Mouse (Mus musculus): Measurements from ENCODE around the gene Rapgef2.

The Rapgef2 gene

DNA sequence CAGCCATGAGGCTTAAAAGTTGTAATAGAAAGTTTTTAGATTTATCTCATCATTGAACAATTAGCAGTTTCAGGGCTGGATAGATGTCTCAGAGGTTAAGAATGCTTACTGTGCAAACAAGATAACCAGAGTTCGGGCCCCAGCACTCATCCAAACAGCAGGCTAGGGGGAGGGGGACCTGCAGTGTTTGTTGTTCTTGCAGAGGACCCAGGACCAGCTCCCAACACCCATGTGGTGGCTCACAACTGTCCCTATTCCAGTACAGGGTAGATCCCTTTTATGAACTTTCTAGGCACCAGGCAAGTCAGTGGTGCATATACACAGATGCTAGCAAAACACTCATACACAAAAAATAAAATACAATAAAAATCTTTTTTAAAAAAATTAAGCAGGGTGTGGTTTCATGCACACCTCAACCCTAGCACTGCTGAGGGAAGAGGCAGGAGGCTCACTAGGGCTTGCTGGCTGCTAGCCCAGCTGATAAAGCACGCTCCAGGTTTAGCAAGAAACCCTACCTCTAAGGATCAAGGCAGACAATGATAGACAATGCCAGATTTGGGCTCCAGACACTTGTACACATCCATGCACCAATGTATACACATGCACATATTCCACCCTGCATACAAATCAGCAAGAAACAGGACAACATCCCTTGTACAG lies 118.0 kb downstream of the Rapgef2 start:
- no peak for DNase-seq (ENCODE audit: low read depth)

DNA sequence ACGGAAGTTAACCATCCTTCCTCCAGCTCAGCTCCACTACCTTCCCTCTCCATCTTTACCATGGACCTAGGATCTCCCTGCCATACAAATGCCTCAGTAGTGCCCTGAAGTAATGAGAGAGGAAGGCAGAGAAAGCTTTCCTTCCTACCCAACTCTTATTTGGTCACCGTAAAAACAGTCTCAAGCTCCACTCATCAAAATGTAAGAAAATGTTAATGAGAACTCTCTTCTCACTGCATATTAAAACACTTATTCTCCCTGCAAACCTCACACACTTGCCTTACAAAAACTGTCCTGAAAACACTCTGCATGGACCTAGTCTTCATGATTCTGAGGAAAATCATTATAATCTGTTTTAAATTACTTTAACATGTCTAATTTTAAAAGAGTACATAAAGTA lies 118.7 kb downstream of the Rapgef2 start:
- DNase-seq (ENCODE audit: low read depth), result no peak

DNA sequence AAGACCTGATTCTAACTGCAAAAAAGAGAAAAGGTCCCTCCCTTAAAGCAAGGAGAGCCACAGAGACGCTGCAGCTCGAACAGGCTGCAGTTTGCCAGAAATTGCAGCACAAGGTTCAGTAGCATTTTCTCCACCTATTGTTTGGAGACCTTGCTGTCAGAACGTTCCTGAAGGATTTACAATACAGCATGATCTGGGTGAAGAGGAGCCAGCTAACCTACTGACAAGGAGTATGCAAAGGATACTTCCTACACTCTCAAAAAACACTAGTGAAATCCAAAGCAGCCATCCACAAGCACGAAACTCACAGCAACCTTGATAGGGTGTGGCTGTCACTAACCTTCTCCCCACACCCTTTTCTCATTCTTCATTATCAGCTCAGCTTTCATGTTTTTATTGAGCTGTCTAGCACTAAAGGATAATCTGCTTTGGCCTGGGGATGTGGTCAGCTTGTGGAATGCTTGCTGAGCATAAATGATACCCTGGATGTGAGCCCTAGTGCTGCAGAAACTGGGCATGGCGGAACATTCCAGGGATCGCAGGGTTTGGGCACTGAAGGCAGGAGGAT lies 124.4 kb downstream of the Rapgef2 start:
- no peak for DNase-seq (ENCODE audit: low read depth)

DNA sequence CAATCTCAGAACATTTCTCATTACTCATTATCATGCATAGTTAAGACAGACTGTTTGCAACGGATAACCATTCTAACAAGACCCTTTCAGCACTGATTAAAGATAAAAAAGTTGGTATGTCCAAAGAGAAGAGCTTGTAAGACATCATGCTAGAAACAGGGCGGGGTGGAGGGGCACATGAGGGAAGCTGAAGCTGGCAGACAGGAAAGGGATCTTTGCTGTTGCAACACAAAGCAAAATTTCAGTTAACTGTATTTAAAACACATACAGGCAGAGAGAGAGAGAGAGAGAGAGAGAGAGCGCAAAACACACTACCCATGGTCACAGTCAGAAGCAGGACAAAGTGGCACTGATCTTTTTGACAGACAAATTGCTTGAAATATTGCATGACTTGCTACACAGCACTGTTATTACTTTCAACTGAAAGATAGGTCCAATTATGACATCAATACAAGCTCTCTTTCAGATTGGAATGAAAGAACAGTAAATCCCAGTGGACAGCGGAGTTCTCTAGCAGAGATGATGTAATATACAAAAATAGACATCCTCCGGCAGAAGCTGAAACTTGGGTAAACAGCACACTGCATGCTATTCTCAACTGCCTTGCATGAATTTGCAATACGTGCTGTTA lies 125.1 kb downstream of the Rapgef2 start:
- peak; percentile 74 for DNase-seq (ENCODE audit: low read depth)

- DNase-seq (ENCODE audit: low read depth), result peak; percentile 41
Observed at GRCm38 (mm10) chr3:79158254-79158653, 128.1 kb downstream of the Rapgef2 start.

DNA sequence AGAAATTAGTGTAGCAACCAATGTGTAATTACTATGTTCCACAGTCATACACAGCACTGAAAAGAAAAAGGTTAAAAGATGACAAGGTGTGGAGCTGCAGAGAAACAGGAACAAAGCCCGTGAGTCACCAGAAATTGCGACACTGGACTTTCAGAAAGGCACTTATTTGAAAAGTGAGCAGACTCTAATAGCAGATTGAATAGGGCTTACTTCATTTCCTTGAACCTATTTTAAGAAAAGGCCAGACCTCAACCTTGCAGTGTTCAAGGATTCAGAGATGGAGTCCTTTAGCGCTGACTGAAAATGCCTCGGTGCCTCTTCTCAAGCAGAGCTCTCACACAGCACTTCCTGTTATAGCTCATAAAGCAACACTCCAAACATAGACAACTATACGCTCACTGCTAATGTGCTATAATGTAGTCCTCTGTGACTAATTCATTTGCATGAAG lies 133.3 kb downstream of the Rapgef2 start:
- DNase-seq (ENCODE audit: low read depth), result peak; percentile 74

GRCm38 (mm10) chr3:79145407-79146055 lies 140.8 kb downstream of the Rapgef2 start:
- DNase-seq (ENCODE audit: low read depth), result peak; percentile 28

DNA sequence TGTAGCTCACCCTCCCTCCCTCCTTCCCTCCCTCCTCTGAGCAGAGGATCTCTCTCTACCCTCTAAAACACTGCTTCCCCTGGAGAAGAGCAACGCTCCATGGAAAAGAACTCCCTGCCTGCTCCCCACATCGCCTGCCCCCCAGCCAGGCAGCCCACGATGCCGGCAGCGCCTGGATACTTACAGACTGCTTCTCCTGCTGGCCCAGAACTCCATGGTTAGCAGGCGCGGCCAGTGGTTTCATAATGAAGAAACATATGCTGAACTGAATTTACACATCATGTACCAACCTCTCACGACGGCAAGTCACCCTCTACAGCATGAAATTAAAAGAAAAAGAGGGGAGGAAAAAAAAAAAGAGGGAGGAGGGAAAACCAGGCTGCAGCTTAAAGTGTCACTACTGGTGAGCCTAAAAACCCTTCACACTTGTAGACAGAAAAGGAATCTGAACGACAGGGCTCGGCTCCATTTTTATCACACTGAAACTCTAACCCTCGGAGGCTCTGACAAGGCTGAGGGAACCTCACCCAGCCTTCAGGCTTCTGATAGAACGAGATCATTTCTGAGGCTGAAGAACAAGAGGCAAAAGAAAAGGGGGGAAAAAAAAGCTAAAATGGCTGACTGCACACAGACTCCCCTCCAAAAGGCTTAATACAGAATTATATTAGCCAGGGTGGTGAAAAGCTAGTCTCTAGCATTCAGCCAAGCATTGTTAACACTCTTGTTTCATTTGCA lies 141.5 kb downstream of the Rapgef2 start:
- peak; percentile 66 for DNase-seq (ENCODE audit: low read depth)

GRCm38 (mm10) chr3:79144085-79144484 lies 142.2 kb downstream of the Rapgef2 start:
- peak; percentile 17 for DNase-seq (ENCODE audit: low read depth)

- no peak for DNase-seq (ENCODE audit: low read depth)
Observed at GRCm38 (mm10) chr3:79139245-79139644, 147.1 kb downstream of the Rapgef2 start.

- no peak for DNase-seq (ENCODE audit: low read depth)
Observed at GRCm38 (mm10) chr3:79138601-79139000, 147.7 kb downstream of the Rapgef2 start.

DNA sequence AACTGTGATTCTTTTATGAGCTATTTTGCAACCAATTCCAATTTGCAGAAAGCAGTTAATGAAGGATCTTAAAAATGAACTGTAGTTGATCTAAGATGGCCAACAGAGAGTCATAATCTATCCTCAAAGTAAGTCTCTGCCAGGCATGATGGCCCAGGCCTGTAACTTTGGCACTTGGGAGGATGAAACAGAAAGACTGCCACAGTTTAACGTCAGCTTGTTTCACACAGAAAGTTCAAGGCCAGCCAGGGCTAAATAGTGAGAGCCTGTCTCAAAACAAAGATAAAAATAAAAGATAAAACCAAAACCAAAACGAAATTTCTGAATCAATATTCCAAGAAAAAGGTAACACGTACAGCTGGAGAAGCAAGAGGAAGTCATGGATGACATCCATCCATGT lies 155.3 kb downstream of the Rapgef2 start:
- no peak for DNase-seq (ENCODE audit: low read depth)

GRCm38 (mm10) chr3:79129044-79129600 lies 157.2 kb downstream of the Rapgef2 start:
- peak; percentile 69 for DNase-seq (ENCODE audit: low read depth)

DNA sequence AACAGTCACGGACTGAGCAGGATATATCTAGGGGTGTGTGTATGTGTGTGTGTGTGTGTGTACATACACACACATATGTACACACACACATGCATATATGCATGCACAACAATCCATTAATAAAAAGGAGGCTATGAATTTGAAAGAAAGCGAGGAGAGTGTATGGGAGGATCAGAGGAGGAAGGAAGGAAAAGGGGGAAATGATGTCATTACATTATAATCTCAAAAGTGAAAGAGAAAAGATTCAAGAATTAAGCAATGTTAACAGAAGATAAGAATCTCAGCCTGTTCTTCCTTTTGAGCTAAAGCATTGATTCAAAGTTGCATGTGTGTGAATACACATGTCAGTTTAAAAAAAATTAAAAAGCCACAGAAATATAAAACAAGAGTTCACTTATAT lies 158.5 kb downstream of the Rapgef2 start:
- no peak for DNase-seq (ENCODE audit: low read depth)

GRCm38 (mm10) chr3:79126857-79127256 lies 159.5 kb downstream of the Rapgef2 start:
- no peak for DNase-seq (ENCODE audit: low read depth)

DNA sequence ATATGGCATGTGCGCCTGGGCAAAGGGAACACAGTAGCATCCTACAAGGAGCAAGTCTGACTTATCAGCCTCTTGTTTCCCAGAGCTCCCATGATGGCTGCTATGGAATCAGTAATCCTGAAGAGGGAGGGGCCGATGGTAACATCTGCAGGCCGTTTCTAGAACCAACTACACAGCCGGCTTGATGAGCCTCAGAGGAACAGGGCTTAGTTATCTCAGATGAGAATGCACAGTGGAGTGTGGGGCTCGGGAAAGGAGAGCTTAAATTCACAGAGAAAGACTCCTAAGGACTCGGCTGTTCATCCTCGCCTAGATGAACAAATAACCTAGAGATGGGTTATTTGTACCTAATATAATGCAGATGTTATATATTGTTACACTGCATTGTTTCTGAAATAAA lies 164.9 kb downstream of the Rapgef2 start:
- no peak for DNase-seq (ENCODE audit: low read depth)

- no peak for DNase-seq (ENCODE audit: low read depth)
Observed at GRCm38 (mm10) chr3:79119983-79120382, 166.3 kb downstream of the Rapgef2 start.

DNA sequence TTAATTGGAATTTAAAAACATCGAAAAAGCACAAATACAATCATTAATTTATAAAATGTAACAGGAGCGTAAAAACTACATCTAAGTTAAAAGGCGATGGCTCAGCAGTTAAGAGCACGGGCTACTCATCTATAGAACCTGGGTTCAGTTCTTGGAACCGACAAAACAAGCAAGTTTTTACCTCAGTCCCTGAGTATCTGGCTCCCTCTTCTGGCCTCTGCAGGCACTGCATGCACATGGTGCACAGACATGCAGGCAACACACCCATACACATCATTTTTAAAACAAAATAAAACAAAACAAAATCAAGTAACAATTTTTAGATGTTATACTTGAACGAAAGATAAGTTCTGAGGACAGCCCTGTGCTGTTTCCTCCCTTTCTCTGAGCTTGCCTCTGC lies 176.2 kb downstream of the Rapgef2 start:
- DNase-seq (ENCODE audit: low read depth), result no peak

DNA sequence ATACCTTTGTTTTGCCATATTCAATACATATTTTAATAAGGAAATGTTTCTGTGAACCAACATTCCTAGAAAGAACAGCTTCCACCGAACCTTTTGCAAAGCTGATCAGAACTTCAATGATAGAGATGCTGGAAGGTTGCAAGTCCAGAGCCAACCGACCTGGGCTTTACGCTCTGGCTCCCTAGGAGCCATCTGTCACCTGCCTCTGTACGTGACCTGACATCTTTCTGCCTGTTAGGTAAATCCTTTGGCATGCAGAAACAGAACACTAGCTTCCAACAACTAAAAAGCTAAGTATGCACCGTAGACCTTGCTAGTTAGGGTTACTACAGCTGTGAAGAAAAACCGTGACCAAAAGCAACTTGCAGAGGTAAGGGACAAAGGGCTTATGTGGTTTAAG lies 178.1 kb downstream of the Rapgef2 start:
- DNase-seq (ENCODE audit: low read depth), result no peak

DNA sequence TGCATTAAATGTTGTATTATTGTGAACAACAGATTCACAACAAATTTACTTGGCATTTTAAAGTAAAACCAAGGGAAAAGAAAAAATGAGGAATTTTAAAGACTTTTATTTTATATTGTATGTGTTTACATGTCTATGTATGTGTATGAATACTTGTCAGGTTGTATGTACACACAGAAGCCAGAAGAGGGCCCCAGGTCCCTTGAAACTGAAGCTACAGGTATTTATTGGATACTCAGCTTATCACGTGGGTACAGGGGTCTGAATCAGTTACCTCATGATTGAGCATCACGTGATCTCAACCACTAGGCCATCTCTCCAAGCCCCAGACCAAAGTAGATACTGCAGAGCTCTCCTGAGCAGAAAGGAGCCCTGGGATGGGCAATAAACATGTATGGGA lies 180.0 kb downstream of the Rapgef2 start:
- no peak for DNase-seq (ENCODE audit: low read depth)

DNA sequence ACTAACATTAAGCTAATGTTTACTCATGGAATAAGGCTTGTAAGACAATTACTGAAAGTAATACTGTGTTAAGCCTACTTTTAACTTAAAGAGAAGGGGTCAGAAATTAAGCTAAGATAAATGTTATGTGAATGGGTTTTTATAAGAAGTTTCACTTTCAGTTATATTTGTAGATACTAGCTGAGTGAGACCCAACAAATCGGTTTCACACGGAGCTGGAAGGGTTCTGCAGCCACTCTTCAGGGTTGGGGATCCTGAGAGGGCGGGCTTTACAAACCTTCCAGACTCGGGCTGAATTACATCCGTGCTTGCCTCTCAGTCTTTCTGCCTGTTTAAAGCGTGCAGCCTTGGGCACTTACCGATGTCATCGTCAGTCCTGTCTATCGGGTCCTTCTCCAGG lies 182.7 kb downstream of the Rapgef2 start:
- no peak for DNase-seq (ENCODE audit: low read depth)

DNA sequence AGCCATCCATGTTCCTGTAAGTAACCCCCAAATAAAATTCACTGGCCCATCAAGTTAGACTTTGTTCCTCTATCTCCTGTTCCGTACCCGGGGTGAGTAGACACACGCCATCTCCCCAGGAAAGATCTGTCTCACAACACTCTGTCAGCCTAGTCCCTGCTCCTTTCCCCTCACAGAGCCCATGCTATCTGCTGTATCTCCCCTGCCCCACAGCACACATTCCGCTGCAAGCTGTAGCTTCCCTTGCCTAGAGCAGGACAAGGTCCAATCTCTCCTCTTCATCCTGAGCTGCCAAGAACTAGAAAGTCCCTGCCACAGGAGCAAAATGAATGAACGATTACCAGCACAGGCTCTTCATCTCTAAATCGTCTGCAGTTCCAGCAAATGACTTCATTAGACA lies 184.6 kb downstream of the Rapgef2 start:
- no peak for DNase-seq (ENCODE audit: low read depth)
